Mouse (Mus musculus): ENCODE results near the gene Angptl1. TPM values are rescaled to one million over a fixed set of nuclear protein-coding genes. Genes with fewer than 3 reads are reported as not detected.

Angptl1 gene
- polyA plus RNA-seq, 1 experiment: 1.1 TPM

DNA sequence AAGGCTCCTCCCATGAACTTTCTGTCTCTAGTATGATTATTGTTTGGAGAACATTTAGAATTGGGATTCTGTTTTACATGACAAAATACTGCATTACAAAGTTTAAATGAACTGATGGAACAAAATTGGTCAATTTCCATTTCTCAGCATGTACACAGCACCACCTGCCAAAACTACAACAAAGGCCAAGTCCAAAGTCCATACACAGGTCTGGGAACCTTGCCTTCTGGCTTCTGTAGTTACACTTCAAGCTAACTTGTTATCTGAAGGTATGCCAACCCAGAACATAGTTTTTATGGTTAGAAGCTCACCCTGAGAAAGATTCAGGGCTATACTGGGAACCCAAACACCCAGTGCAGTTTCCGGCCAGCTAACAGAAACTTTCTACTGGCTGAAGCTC is 19.1 kb upstream of the Angptl1 start:
- Histone ChIP-seq H3K27ac (ENCODE audit: control insufficient read depth, insufficient read depth, low read depth, low read length, poor library complexity) (no peak overlapping the region), H3K4me1 (ENCODE audit: control insufficient read depth, insufficient read depth, low read length) (no peaks in the 10 kb centered on the region), H3K4me3 (replicated peaks; ENCODE audit: control insufficient read depth, low read depth, low read length) (no peak overlapping the region)
- TF ChIP-seq CTCF (IDR thresholded peaks at IDR 0.05; ENCODE audit: control insufficient read depth, insufficient read depth, low read length) (no peak), POLR2A (IDR thresholded peaks at IDR 0.05; ENCODE audit: borderline replicate concordance, control insufficient read depth, low read depth, low read length) (no peak)
- WGBS: 88% methylated on average over 1 of the region's 1 CpGs

DNA sequence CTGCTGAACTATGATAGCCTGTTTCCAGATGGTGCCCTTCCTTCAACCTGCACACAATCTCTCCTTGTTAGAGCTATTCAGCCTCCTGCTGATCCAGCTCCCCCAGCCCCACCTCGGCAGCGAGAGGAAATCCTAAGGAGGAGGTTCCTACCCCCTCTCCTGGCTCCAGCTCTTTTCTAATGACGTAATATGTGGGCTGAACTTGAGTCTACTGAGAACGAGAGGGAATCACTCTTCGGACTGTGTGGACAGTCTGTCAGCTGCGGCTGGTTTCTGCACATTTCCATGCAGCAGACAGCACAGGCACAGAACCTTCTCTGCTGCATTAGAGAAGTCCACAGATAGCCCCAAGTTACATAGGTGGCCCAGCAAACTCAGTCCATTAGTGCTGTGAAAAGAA is 333 bp downstream of the Angptl1 start:
- WGBS: 62% methylated on average over 6 of the region's 6 CpGs
- Histone ChIP-seq H3K4me3 (replicated peaks; ENCODE audit: control insufficient read depth, low read depth, low read length) (no peak overlapping the region), H3K4me1 (ENCODE audit: control insufficient read depth, insufficient read depth, low read length) (no peaks in the 10 kb centered on the region; the same call in 1 of the 2 replicates), H3K27ac (ENCODE audit: control insufficient read depth, insufficient read depth, low read depth, low read length, poor library complexity) (no peak overlapping the region)
- TF ChIP-seq CTCF (IDR thresholded peaks at IDR 0.05; ENCODE audit: control insufficient read depth, insufficient read depth, low read length) (no peak), POLR2A (IDR thresholded peaks at IDR 0.05; ENCODE audit: borderline replicate concordance, control insufficient read depth, low read depth, low read length) (no peak)

DNA sequence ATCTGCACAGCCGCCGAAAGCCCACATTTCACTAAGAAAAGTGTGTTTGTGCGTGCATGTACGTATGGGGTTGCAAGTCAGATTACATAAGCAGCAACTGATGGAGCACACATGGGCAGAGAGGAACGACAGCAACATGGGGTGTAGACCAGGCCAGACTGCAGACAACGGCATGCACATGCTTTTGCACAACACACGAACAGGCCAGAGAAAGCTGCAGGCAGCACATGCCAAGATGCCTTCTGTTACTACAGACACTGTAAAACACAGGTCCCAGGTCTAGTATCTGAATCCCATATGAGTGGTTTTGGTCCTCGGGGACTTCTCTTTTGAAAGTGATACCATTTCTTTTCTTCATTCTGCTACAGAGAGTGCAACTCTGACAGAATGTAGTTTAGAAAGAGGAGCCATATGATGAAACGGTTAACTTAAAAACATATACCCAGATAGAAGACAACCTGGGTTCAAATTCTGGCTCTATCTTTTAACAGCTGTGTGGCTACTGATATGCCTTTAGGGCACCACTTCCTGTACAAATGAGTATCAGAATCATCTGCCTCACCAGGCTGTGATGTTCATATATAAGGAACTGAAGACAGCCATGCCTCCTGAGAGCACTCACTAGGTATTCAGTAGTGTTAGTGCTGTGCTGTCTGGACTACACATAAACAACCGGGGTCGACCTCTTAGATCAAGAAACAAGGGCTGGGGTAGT is 3.4 kb downstream of the Angptl1 start:
- Histone ChIP-seq H3K27ac (ENCODE audit: control insufficient read depth, insufficient read depth, low read depth, low read length, poor library complexity) (no peak overlapping the region), H3K4me3 (replicated peaks; ENCODE audit: control insufficient read depth, low read depth, low read length) (no peak overlapping the region), H3K4me1 (ENCODE audit: control insufficient read depth, insufficient read depth, low read length) (no peaks in the 10 kb centered on the region; the same call in 1 of the 2 replicates)
- 77% methylated on average over 11 of the region's 11 CpGs for WGBS
- TF ChIP-seq CTCF (IDR thresholded peaks at IDR 0.05; ENCODE audit: control insufficient read depth, insufficient read depth, low read length) (no peak), POLR2A (IDR thresholded peaks at IDR 0.05; ENCODE audit: borderline replicate concordance, control insufficient read depth, low read depth, low read length) (no peak)

DNA sequence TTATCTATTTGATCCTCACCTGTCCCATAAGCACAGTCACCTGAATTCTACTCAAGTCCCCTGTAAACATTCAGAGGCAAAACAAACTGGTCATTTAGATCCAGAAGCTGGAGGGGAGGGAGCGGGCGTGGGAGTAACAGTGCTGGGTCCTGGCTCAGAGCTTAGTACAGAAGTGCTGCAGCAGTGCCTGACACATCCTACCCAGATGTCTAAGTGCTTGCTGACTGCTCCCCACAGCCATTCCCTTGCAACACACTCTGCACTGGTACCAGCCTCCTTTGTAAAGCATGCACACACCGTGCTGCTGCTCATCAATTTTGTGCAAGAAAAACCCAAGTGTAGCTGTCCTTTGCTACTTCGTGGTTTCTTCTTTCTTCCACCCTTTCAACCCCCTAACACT is 8.7 kb downstream of the Angptl1 start:
- H3K4me3 ChIP-seq (replicated peaks; ENCODE audit: control insufficient read depth, low read depth, low read length): no peak overlapping the region
- no peaks in the 10 kb centered on the region; the same call in 1 of the 2 replicates for H3K4me1 ChIP-seq (ENCODE audit: control insufficient read depth, insufficient read depth, low read length)
- H3K27ac ChIP-seq (ENCODE audit: control insufficient read depth, insufficient read depth, low read depth, low read length, poor library complexity): no peak overlapping the region
- TF ChIP-seq POLR2A (IDR thresholded peaks at IDR 0.05; ENCODE audit: borderline replicate concordance, control insufficient read depth, low read depth, low read length): no peak
- no peak for TF ChIP-seq CTCF (IDR thresholded peaks at IDR 0.05; ENCODE audit: control insufficient read depth, insufficient read depth, low read length)
- WGBS: 81% methylated on average over 4 of the region's 4 CpGs

DNA sequence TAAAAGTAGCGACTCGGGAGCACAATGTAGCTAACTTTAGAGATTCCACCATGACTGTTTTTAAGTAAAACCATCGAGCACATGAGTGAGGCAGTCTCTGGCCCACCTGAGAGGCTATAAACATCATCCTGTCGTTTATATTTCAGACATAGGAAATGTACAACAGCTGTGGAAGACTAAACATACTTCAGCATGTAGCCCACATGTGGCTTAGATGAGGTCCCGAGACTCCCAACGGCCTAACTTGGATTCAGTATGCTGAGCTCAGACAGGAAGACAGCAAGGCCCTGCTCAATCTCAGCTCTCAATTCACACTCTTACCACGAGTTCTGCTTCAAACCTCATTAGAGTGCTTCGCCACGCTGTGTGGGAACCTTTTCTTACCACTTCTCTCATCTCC is 14.0 kb downstream of the Angptl1 start:
- Histone ChIP-seq H3K4me1 (ENCODE audit: control insufficient read depth, insufficient read depth, low read length) (no peaks in the 10 kb centered on the region), H3K4me3 (replicated peaks; ENCODE audit: control insufficient read depth, low read depth, low read length) (no peak overlapping the region), H3K27ac (ENCODE audit: control insufficient read depth, insufficient read depth, low read depth, low read length, poor library complexity) (no peak overlapping the region)
- 71% methylated on average over 9 of the region's 9 CpGs for WGBS
- TF ChIP-seq POLR2A (IDR thresholded peaks at IDR 0.05; ENCODE audit: borderline replicate concordance, control insufficient read depth, low read depth, low read length) (no peak), CTCF (IDR thresholded peaks at IDR 0.05; ENCODE audit: control insufficient read depth, insufficient read depth, low read length) (no peak)

DNA sequence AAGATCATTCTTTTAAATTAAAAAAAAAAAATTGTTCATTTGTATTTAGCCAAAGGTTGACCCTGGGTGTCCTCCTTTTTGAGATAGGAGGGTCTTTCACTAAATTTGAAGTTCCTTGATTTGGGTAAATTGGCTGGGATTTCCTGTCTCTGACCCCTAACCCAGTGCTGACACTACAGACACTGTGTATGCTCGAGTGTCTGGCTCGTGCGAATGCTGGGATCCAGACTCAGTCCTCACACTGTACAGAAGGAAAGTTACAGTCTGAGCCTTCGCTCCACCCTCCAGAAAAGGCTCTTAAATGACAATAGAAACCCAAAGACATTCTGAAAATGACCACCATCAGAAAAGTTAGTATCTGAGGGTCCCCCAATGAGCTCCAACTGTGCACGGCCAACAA is 14.5 kb downstream of the Angptl1 start:
- H3K4me1 ChIP-seq (ENCODE audit: control insufficient read depth, insufficient read depth, low read length): no peaks in the 10 kb centered on the region
- no peak overlapping the region for H3K27ac ChIP-seq (ENCODE audit: control insufficient read depth, insufficient read depth, low read depth, low read length, poor library complexity)
- WGBS: 86% methylated on average over 5 of the region's 5 CpGs
- H3K4me3 ChIP-seq (replicated peaks; ENCODE audit: control insufficient read depth, low read depth, low read length): no peak overlapping the region
- no peak for TF ChIP-seq CTCF (IDR thresholded peaks at IDR 0.05; ENCODE audit: control insufficient read depth, insufficient read depth, low read length)

DNA sequence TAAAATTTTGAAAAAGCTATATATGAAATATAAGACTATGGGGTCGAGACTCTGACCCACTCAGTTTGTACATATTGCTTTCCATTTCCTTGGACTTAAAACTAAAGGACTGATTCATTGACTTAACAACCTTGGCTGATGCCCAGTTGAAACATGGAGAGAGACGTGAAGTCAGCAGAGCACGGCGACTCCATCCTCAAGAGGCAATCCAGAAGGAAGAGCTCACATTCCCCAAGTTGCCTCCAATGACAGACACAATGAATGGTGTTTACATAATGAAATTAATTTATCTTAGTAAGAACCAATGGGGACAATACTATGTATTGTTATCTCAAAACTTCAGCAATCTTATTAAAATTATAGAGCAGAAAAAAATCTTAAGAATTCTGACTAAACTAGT is 16.2 kb downstream of the Angptl1 start:
- TF ChIP-seq POLR2A (IDR thresholded peaks at IDR 0.05; ENCODE audit: borderline replicate concordance, control insufficient read depth, low read depth, low read length) (no peak), CTCF (IDR thresholded peaks at IDR 0.05; ENCODE audit: control insufficient read depth, insufficient read depth, low read length) (no peak)
- Histone ChIP-seq H3K4me1 (ENCODE audit: control insufficient read depth, insufficient read depth, low read length) (peaks cover 2% of the 10 kb centered on the region; the same call in 1 of the 2 replicates), H3K4me3 (replicated peaks; ENCODE audit: control insufficient read depth, low read depth, low read length) (no peak overlapping the region), H3K27ac (ENCODE audit: control insufficient read depth, insufficient read depth, low read depth, low read length, poor library complexity) (no peak overlapping the region)
- WGBS: 90% methylated on average over 4 of the region's 4 CpGs

DNA sequence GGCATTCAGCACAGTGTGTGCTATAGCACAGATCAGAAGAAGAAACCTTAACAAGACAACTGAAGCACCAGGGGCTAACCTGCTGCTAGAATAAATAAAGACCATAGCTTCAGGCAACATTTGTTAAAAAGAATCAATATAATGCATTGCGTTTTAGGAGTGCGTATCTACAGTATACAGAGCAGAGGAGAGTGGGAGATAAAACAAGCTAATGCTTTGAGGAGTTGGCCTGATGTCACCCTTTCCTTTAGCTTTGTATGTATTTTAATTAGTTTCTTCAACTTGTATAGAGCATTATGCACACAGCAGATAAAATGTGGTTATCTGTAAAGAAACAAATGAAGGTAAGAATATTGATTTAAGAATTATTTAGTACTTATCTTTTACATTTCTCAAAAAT is 18.3 kb downstream of the Angptl1 start:
- Histone ChIP-seq H3K4me3 (replicated peaks; ENCODE audit: control insufficient read depth, low read depth, low read length) (no peak overlapping the region), H3K27ac (ENCODE audit: control insufficient read depth, insufficient read depth, low read depth, low read length, poor library complexity) (no peak overlapping the region), H3K4me1 (ENCODE audit: control insufficient read depth, insufficient read depth, low read length) (peaks cover 4% of the 10 kb centered on the region; the same call in 1 of the 2 replicates)
- TF ChIP-seq POLR2A (IDR thresholded peaks at IDR 0.05; ENCODE audit: borderline replicate concordance, control insufficient read depth, low read depth, low read length) (no peak), CTCF (IDR thresholded peaks at IDR 0.05; ENCODE audit: control insufficient read depth, insufficient read depth, low read length) (no peak)
- WGBS: 70% methylated on average over 2 of the region's 2 CpGs

DNA sequence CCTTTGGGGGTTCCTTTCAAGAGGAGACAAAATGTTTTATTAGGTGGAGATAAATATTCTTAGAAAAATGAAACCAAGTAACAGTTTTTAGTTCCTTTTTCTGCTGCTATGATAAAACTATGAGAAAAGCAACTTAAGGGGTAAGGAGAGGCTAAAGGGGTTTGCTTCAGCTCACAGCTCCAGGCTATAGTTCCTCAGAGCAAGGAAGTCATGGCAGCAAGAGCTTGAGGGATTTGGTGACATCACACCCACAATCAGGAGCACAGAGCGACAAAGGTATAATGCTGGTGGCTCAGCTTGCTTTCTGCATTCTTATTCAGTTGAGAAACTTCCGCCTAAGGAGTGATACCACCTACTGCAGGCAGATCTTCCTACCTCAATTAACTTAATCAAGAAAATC is 20.8 kb downstream of the Angptl1 start:
- Histone ChIP-seq H3K4me1 (ENCODE audit: control insufficient read depth, insufficient read depth, low read length) (peaks cover 4% of the 10 kb centered on the region; the same call in 1 of the 2 replicates), H3K4me3 (replicated peaks; ENCODE audit: control insufficient read depth, low read depth, low read length) (no peak overlapping the region), H3K27ac (ENCODE audit: control insufficient read depth, insufficient read depth, low read depth, low read length, poor library complexity) (no peak overlapping the region)
- 46% methylated on average over 2 of the region's 2 CpGs for WGBS
- no peak for TF ChIP-seq POLR2A (IDR thresholded peaks at IDR 0.05; ENCODE audit: borderline replicate concordance, control insufficient read depth, low read depth, low read length)
- TF ChIP-seq CTCF (IDR thresholded peaks at IDR 0.05; ENCODE audit: control insufficient read depth, insufficient read depth, low read length): no peak
